Mouse (Mus musculus) forebrain, embryonic 12.5 days (tissue): Measurements from ENCODE around the gene Wrap53. TPM values are rescaled to one million over a fixed set of nuclear protein-coding genes. Genes with fewer than 3 reads are reported as not detected.
"Not testable (repeated sequence)": the region's sequence is repeated elsewhere in the genome, so short reads cannot be mapped to it uniquely, and the experiment has no call there.

ENCODE experiments used
- ATAC-seq: fragments of 200-750 bp; cut with Nextera tagmentation; 2 replicates; pipeline ENCODE4 v1.8.0; 2017; ENCODE audit warnings: moderate TSS enrichment; ENCODE audit not compliant: low FRiP score
- H3K27ac ChIP-seq: fragments of 300-500 bp; sonication (generic); 2 replicates; pipeline ENCODE4 v1.5.1; 2016; ENCODE audit warnings: mild to moderate bottlenecking
- H3K27me3 ChIP-seq: fragments of 300-500 bp; sonication (generic); 2 replicates; pipeline ENCODE4 v1.6.1; 2016; ENCODE audit warnings: mild to moderate bottlenecking
- H3K36me3 ChIP-seq: fragments of 300-500 bp; sonication (generic); replicated peaks from 2 replicates; pipeline ENCODE4 v1.6.1; 2016; ENCODE audit warnings: mild to moderate bottlenecking
- H3K4me1 ChIP-seq: fragments of 300-500 bp; sonication (generic); 2 replicates; pipeline ENCODE4 v1.6.1; 2016
- H3K4me2 ChIP-seq: fragments of 300-500 bp; sonication (generic); 2 replicates; pipeline ENCODE4 v1.6.1; 2016; ENCODE audit warnings: mild to moderate bottlenecking, moderate library complexity
- H3K4me3 ChIP-seq: fragments of 300-500 bp; sonication (generic); replicated peaks from 2 replicates; pipeline ENCODE4 v1.5.1; 2016; ENCODE audit warnings: mild to moderate bottlenecking
- H3K9ac ChIP-seq: fragments of 300-500 bp; sonication (generic); 2 replicates; pipeline ENCODE4 v1.6.1; 2016; ENCODE audit warnings: mild to moderate bottlenecking
- H3K9me3 ChIP-seq: fragments of 300-500 bp; sonication (generic); 2 replicates; pipeline ENCODE4 v1.6.1; 2016
- WGBS: fragments of 180-500 bp; shearing (Covaris S2); methylation state at CpG from one replicate; pipeline ENCODE4 v1.1.7; 2016; 5-methylcytosine and 5-hydroxymethylcytosine counted together
- polyA plus RNA-seq: library from polyadenylated mRNA; unstranded; fragments of >200 nt; fragmentation: Nextera tagmentation; extraction: Ambion mirVana; gene quantifications from 2 replicates; pipeline ENCODE4 v1.2.1, GENCODE M21; 2016

The Wrap53 gene
- polyA plus RNA-seq: 33.0 and 36.0 TPM in 2 replicates

GRCm38 (mm10) chr11:69580091-69580514 is at the start of gene Wrap53, which contains the start of gene Trp53:
Gene Wrap53, minus strand, starts transcription at chr11:69580255.
Gene Trp53, plus strand, starts transcription at chr11:69580359.
- ATAC-seq: peak; percentile 64
- Histone ChIP-seq H3K36me3 (peaks cover 12% of the 10 kb centered on the region), H3K27ac (peak within 1 kb of the TSS; percentile 95), H3K27me3 (no peaks in the 10 kb centered on the region), H3K4me2 (peak within 1 kb of the TSS; percentile 84), H3K9me3 (no peaks in the 10 kb centered on the region), H3K4me1 (peaks cover 48% of the 10 kb centered on the region), H3K9ac (peak within 1 kb of the TSS; percentile 90), H3K4me3 (peak within 1 kb of the TSS; percentile 79)
- WGBS: 0% methylated on average over 13 of the region's 13 CpGs

- Histone ChIP-seq H3K27me3 (no peaks in the 10 kb centered on the region), H3K4me1 (peaks cover 12% of the 10 kb centered on the region), H3K27ac (no peak overlapping the region), H3K4me3 (no peak overlapping the region), H3K9ac (no peak overlapping the region), H3K9me3 (no peaks in the 10 kb centered on the region), H3K4me2 (no peak overlapping the region), H3K36me3 (no peaks in the 10 kb centered on the region)
- ATAC-seq: no peak
- WGBS: 63% methylated on average over 1 of the region's 1 CpGs
Observed at GRCm38 (mm10) chr11:69629802-69630201, 49.7 kb upstream of the Wrap53 start.

GRCm38 (mm10) chr11:69628286-69628685 is 48.2 kb upstream of the Wrap53 start:
- Histone ChIP-seq H3K27ac (no peak overlapping the region), H3K9ac (no peak overlapping the region), H3K4me3 (no peak overlapping the region), H3K36me3 (no peaks in the 10 kb centered on the region), H3K9me3 (no peaks in the 10 kb centered on the region), H3K4me2 (no peak overlapping the region), H3K4me1 (no peaks in the 10 kb centered on the region), H3K27me3 (no peaks in the 10 kb centered on the region)
- WGBS: 39% methylated on average over 6 of the region's 6 CpGs
- no peak for ATAC-seq

- H3K36me3 ChIP-seq, H3K9me3 ChIP-seq, H3K9ac ChIP-seq, H3K4me2 ChIP-seq, H3K27me3 ChIP-seq, H3K27ac ChIP-seq, H3K4me3 ChIP-seq, ATAC-seq: not testable (repeated sequence)
- WGBS: 75% methylated on average over 2 of the region's 2 CpGs
- H3K4me1 ChIP-seq: peaks cover 15% of the 10 kb centered on the region
Observed at GRCm38 (mm10) chr11:69624339-69624738, 44.3 kb upstream of the Wrap53 start.

- no peaks in the 10 kb centered on the region for H3K27me3 ChIP-seq
- no peak overlapping the region for H3K9ac ChIP-seq
- H3K9me3 ChIP-seq: no peaks in the 10 kb centered on the region
- no peak for ATAC-seq
- H3K4me3 ChIP-seq: no peak overlapping the region
- 73% methylated on average over 4 of the region's 4 CpGs for WGBS
- peaks cover 15% of the 10 kb centered on the region for H3K4me1 ChIP-seq
- no peak overlapping the region for H3K27ac ChIP-seq
- H3K36me3 ChIP-seq: no peaks in the 10 kb centered on the region
- H3K4me2 ChIP-seq: peak overlapping the region; percentile 73; the same call in 1 of the 2 replicates
Observed at GRCm38 (mm10) chr11:69623006-69623405, 43.0 kb upstream of the Wrap53 start.

GRCm38 (mm10) chr11:69622406-69622805 is 42.4 kb upstream of the Wrap53 start:
- WGBS: 42% methylated on average over 6 of the region's 6 CpGs
- peak; percentile 28; the same call in 1 of the 2 replicates for ATAC-seq
- H3K27ac ChIP-seq: peak overlapping the region; percentile 59; the same call in 1 of the 2 replicates
- peaks cover 15% of the 10 kb centered on the region for H3K4me1 ChIP-seq
- no peaks in the 10 kb centered on the region for H3K9me3 ChIP-seq
- peak overlapping the region; percentile 73 for H3K9ac ChIP-seq
- no peaks in the 10 kb centered on the region for H3K36me3 ChIP-seq
- peak overlapping the region; percentile 47 for H3K4me3 ChIP-seq
- H3K27me3 ChIP-seq: no peaks in the 10 kb centered on the region
- peak overlapping the region; percentile 73 for H3K4me2 ChIP-seq

GRCm38 (mm10) chr11:69621571-69622268 is 41.7 kb upstream of the Wrap53 start, which contains the start of gene Sat2:
Gene Sat2, plus strand, starts transcription at chr11:69622024.
- Histone ChIP-seq H3K9ac (peak within 1 kb of the TSS; percentile 73), H3K4me1 (peaks cover 15% of the 10 kb centered on the region), H3K4me3 (peak within 1 kb of the TSS; percentile 47), H3K36me3 (no peaks in the 10 kb centered on the region), H3K9me3 (no peaks in the 10 kb centered on the region), H3K27ac (peak within 1 kb of the TSS; percentile 59; the same call in 1 of the 2 replicates), H3K27me3 (no peaks in the 10 kb centered on the region), H3K4me2 (peak within 1 kb of the TSS; percentile 73)
- peak; percentile 85 for ATAC-seq
- WGBS: under 1% methylated on average over 20 of the region's 20 CpGs

- peaks cover 15% of the 10 kb centered on the region for H3K4me1 ChIP-seq
- no peaks in the 10 kb centered on the region for H3K36me3 ChIP-seq
- 87% methylated on average over 7 of the region's 7 CpGs for WGBS
- H3K9me3 ChIP-seq: no peaks in the 10 kb centered on the region
- no peak overlapping the region for H3K9ac ChIP-seq
- no peak overlapping the region for H3K4me2 ChIP-seq
- no peak for ATAC-seq
- H3K27me3 ChIP-seq: peaks cover 4% of the 10 kb centered on the region; the same call in 1 of the 2 replicates
- no peak overlapping the region for H3K4me3 ChIP-seq
- H3K27ac ChIP-seq: no peak overlapping the region
Observed at GRCm38 (mm10) chr11:69620394-69621081, 40.5 kb upstream of the Wrap53 start.

- Histone ChIP-seq H3K4me3 (no peak within 1 kb of the TSS), H3K4me1 (peaks cover 18% of the 10 kb centered on the region), H3K4me2 (no peak within 1 kb of the TSS), H3K27me3 (peaks cover 4% of the 10 kb centered on the region; the same call in 1 of the 2 replicates), H3K36me3 (no peaks in the 10 kb centered on the region), H3K9ac (no peak within 1 kb of the TSS), H3K27ac (no peak within 1 kb of the TSS), H3K9me3 (no peaks in the 10 kb centered on the region)
- 82% methylated on average over 5 of the region's 5 CpGs for WGBS
- ATAC-seq: no peak
Observed at GRCm38 (mm10) chr11:69617805-69618204, 37.8 kb upstream of the Wrap53 start, which contains the start of gene Shbg. Gene Shbg, minus strand, starts transcription at chr11:69617905.

- no peak for ATAC-seq
- no peaks in the 10 kb centered on the region for H3K9me3 ChIP-seq
- 52% methylated on average over 10 of the region's 10 CpGs for WGBS
- H3K27me3 ChIP-seq: peaks cover 4% of the 10 kb centered on the region; the same call in 1 of the 2 replicates
- H3K9ac ChIP-seq: no peak overlapping the region
- H3K4me3 ChIP-seq: no peak overlapping the region
- no peak overlapping the region for H3K27ac ChIP-seq
- H3K4me2 ChIP-seq: no peak overlapping the region
- H3K36me3 ChIP-seq: no peaks in the 10 kb centered on the region
- peaks cover 8% of the 10 kb centered on the region for H3K4me1 ChIP-seq
Observed at GRCm38 (mm10) chr11:69616781-69617180, 36.7 kb upstream of the Wrap53 start.

- H3K27ac ChIP-seq, H3K4me3 ChIP-seq, H3K9ac ChIP-seq, H3K9me3 ChIP-seq, H3K36me3 ChIP-seq, H3K4me1 ChIP-seq, H3K27me3 ChIP-seq, ATAC-seq, H3K4me2 ChIP-seq: not testable (repeated sequence)
- 56% methylated on average over 11 of the region's 11 CpGs for WGBS
Observed at GRCm38 (mm10) chr11:69614257-69614588, 34.2 kb upstream of the Wrap53 start.

GRCm38 (mm10) chr11:69613553-69614256 is 33.6 kb upstream of the Wrap53 start:
- 5% methylated on average over 19 of the region's 19 CpGs for WGBS
- H3K36me3 ChIP-seq: no peaks in the 10 kb centered on the region
- H3K9ac ChIP-seq: 0 out of 2 replicates have a peak overlapping the region, but pooled peaks have one; percentile 0
- H3K4me3 ChIP-seq: no peak overlapping the region
- H3K4me1 ChIP-seq: peaks cover 5% of the 10 kb centered on the region
- no peaks in the 10 kb centered on the region for H3K9me3 ChIP-seq
- H3K4me2 ChIP-seq: peak overlapping the region; percentile 29
- 0 out of 2 replicates have a peak, but pooled peaks have one; percentile 67 for ATAC-seq
- peaks cover 4% of the 10 kb centered on the region; the same call in 1 of the 2 replicates for H3K27me3 ChIP-seq
- H3K27ac ChIP-seq: no peak overlapping the region
